Mouse (Mus musculus) spleen, adult 2 months (tissue): Measurements from ENCODE around the gene Tmem104.

Experiments used
- CTCF ChIP-seq: fragments of 200-500 bp; IDR thresholded peaks from 2 replicates; pipeline ENCODE4 v1.5.1; 2011; ENCODE audit warnings: mild to moderate bottlenecking, inconsistent platforms; ENCODE audit not compliant: insufficient read depth, insufficient read length, insufficient replicate concordance; ENCODE audit errors: extremely low read depth
- POLR2A ChIP-seq: fragments of 200-500 bp; IDR thresholded peaks from 2 replicates; pipeline ENCODE4 v1.6.1; 2011; ENCODE audit warnings: low read depth, low read length, inconsistent platforms

DNA sequence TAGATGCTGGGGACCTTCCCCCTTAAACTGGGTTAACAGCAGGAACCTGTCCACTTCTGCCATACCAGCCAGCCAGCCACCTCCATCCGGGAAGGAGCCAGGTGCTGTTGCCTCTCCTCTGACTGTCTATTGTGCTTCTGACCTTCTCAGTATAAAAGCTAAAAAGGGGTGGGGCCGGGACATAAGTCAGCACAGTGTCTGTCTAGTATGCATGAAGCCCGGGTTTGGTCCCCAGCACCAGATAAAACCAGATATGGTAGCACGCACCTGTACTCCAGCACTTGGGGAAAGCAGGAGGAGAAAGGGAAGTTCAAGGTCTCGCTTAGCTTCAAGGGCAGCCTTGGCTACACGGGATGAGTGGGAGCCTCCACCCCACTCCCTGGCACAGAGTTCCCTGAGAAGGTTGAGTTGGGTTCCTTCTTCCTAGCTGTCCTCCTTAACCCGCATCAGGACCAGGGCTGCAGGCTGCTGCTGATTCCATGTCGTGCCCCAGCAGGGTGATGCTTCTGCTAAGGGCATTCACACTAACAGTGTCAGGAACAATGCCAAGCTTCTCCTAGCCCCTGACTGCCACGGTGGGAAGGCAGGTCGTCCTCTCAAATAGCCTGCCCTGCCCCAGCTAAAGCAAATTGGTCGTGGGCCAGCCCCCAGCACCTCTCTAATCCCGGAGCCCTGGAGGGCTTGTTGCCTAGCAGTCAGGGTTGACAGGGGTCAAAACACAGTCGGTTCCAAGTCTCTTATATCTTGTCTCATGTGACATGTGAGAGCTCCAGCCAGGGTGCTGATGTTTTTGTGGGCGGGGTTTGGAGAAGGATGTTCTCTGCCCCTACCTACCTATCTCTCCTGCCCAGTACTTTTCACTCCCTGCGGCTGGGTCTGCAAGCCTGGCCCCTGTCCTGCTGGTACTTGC, 42.0 kb downstream of the Tmem104 start:
- TF ChIP-seq POLR2A = no peak
- TF ChIP-seq CTCF = no peak; the same call in 1 of the 2 replicates
